In genomic region chr11:69982225-69982624, GRCm38 (mm10) we compare ENCODE assay signal across 8 mouse cellular contexts. TPM values are rescaled to one million over a fixed set of nuclear protein-coding genes. Genes with fewer than 3 reads are reported as not detected.
DNase-seq lines count a peak whose midpoint lies in the region; ATAC-seq and TF ChIP-seq lines count a peak whose summit lies in the region.

Gene Elp5 (minus strand): TSS chr11:69982517.

- TF ChIP-seq CTCF in cerebellum, adult 2 months (IDR thresholded peaks at IDR 0.05; ENCODE audit: borderline replicate concordance, insufficient read depth, low read depth, low read length), result no peak

- peak within 1 kb of the TSS; percentile 91 for H3K9ac ChIP-seq in ES-E14 (ENCODE audit: insufficient read depth, low read depth, low read length, poor library complexity, severe bottlenecking)
- peak within 1 kb of the TSS; percentile 100 for H3K9ac ChIP-seq in forebrain, embryonic 12.5 days
- H3K9ac ChIP-seq in limb, embryonic 15.5 days, result peak within 1 kb of the TSS; percentile 93
- H3K9ac ChIP-seq in stomach, embryonic 15.5 days, result peak within 1 kb of the TSS; percentile 99

- no peak for DNase-seq in cerebellum, adult 2 months
- DNase-seq in cerebellum, postnatal 14 days, result no peak
- DNase-seq in ES-E14 (ENCODE audit: low read depth, low spot score), result no peak
- DNase-seq in heart, postnatal 4 days, result no peak
- DNase-seq in MN1 (ENCODE audit: low spot score), result no peak

- no peak for ATAC-seq in forebrain, embryonic 12.5 days (ENCODE audit: low FRiP score)
- no peak for ATAC-seq in limb, embryonic 15.5 days (ENCODE audit: insufficient number of reproducible peaks, low FRiP score, low TSS enrichment, low read depth)
- no peak for ATAC-seq in stomach, embryonic 15.5 days (ENCODE audit: insufficient read depth, low FRiP score, low read depth)

- H3K4me1 ChIP-seq in cerebellum, adult 2 months (ENCODE audit: control insufficient read depth, insufficient read depth, low read length), result peaks cover 3% of the 10 kb centered on the region
- H3K4me1 ChIP-seq in ES-E14 (ENCODE audit: control insufficient read depth in 2 of 2, insufficient read depth in 2 of 2, low read length in 2 of 2, poor library complexity in 1 of 2), result peaks cover 0 to 2% of the 10 kb centered on the region in 2 experiments; a peak in 1 of 4 replicates
- H3K4me1 ChIP-seq in forebrain, embryonic 12.5 days, result peaks cover 34% of the 10 kb centered on the region
- peaks cover 23% of the 10 kb centered on the region for H3K4me1 ChIP-seq in limb, embryonic 15.5 days
- peaks cover 15% of the 10 kb centered on the region for H3K4me1 ChIP-seq in stomach, embryonic 15.5 days

- H3K36me3 ChIP-seq in ES-E14 (ENCODE audit: control insufficient read depth, insufficient read depth, low read length, poor library complexity, severe bottlenecking), result peaks cover 20% of the 10 kb centered on the region
- H3K36me3 ChIP-seq in forebrain, embryonic 12.5 days (replicated peaks), result peaks cover 47% of the 10 kb centered on the region
- H3K36me3 ChIP-seq in limb, embryonic 15.5 days, result peaks cover 49% of the 10 kb centered on the region
- peaks cover 27% of the 10 kb centered on the region for H3K36me3 ChIP-seq in stomach, embryonic 15.5 days

- WGBS in cerebellum, adult 2 months, result 44% methylated on average over 8 of the region's 8 CpGs
- 53% methylated on average over 8 of the region's 8 CpGs for WGBS in forebrain, embryonic 12.5 days
- 58% methylated on average over 8 of the region's 8 CpGs for WGBS in limb, embryonic 15.5 days
- WGBS in stomach, embryonic 15.5 days, result 40% methylated on average over 8 of the region's 8 CpGs

- peak within 1 kb of the TSS; percentile 93 for H3K4me2 ChIP-seq in forebrain, embryonic 12.5 days
- H3K4me2 ChIP-seq in limb, embryonic 15.5 days, result peak within 1 kb of the TSS; percentile 73
- H3K4me2 ChIP-seq in stomach, embryonic 15.5 days, result peak within 1 kb of the TSS; percentile 79

- H3K9me3 ChIP-seq in ES-E14 (ENCODE audit: control insufficient read depth, insufficient read depth, low read depth, low read length), result no peaks in the 10 kb centered on the region
- no peaks in the 10 kb centered on the region for H3K9me3 ChIP-seq in forebrain, embryonic 12.5 days
- no peaks in the 10 kb centered on the region for H3K9me3 ChIP-seq in limb, embryonic 15.5 days
- no peaks in the 10 kb centered on the region for H3K9me3 ChIP-seq in stomach, embryonic 15.5 days

- TF ChIP-seq POLR2A in cerebellum, adult 2 months (IDR thresholded peaks at IDR 0.05; ENCODE audit: borderline replicate concordance, insufficient read depth, low read length), result no peak

- peak within 1 kb of the TSS; percentile 84 for H3K4me3 ChIP-seq in cerebellum, adult 2 months (replicated peaks; ENCODE audit: insufficient read depth, low read depth, low read length)
- peak within 1 kb of the TSS; percentile 91 to 96 for H3K4me3 ChIP-seq in ES-E14 (ENCODE audit: insufficient read depth in 1 of 2, low read depth in 1 of 2, low read length in 2 of 2, poor library complexity in 1 of 2, severe bottlenecking in 1 of 2)
- H3K4me3 ChIP-seq in forebrain, embryonic 12.5 days (replicated peaks), result peak within 1 kb of the TSS; percentile 100
- H3K4me3 ChIP-seq in limb, embryonic 15.5 days, result peak within 1 kb of the TSS; percentile 90
- H3K4me3 ChIP-seq in stomach, embryonic 15.5 days (replicated peaks), result peak within 1 kb of the TSS; percentile 98

- H3K27me3 ChIP-seq in cerebellum, adult 2 months (ENCODE audit: control insufficient read depth, insufficient read depth, low read length), result no peaks in the 10 kb centered on the region
- no peaks in the 10 kb centered on the region for H3K27me3 ChIP-seq in forebrain, embryonic 12.5 days
- no peaks in the 10 kb centered on the region for H3K27me3 ChIP-seq in limb, embryonic 15.5 days
- H3K27me3 ChIP-seq in stomach, embryonic 15.5 days (replicated peaks), result no peaks in the 10 kb centered on the region

- in situ Hi-C loops in ES-E14 (cut with MboI; ENCODE audit: low sequenced_read_pairs in 2 of 2, unreplicated experiment in 2 of 2), result no loop called here

- peak within 1 kb of the TSS; percentile 25; the same call in 1 of the 2 replicates for H3K27ac ChIP-seq in cerebellum, adult 2 months (ENCODE audit: insufficient read depth, low read length)
- H3K27ac ChIP-seq in ES-E14 (ENCODE audit: insufficient read depth, low read depth, low read length, poor library complexity, severe bottlenecking), result peak within 1 kb of the TSS; percentile 99
- H3K27ac ChIP-seq in forebrain, embryonic 12.5 days, result peak within 1 kb of the TSS; percentile 100
- H3K27ac ChIP-seq in limb, embryonic 15.5 days, result peak within 1 kb of the TSS; percentile 99
- peak within 1 kb of the TSS; percentile 100 for H3K27ac ChIP-seq in stomach, embryonic 15.5 days

TF ChIP-seq in ES-E14, 5 proteins besides CTCF, POLR2A, EP300 and RAD21:
- TF ChIP-seq CHD2 (IDR thresholded peaks at IDR 0.05; ENCODE audit: low read depth, low read length) (no peak), MAFK (IDR thresholded peaks at IDR 0.05; ENCODE audit: insufficient read depth, low read depth, low read length) (no peak), ZC3H11A (IDR thresholded peaks at IDR 0.05; ENCODE audit: borderline replicate concordance, low read depth, low read length) (no peak), ZNF384 (IDR thresholded peaks at IDR 0.05; ENCODE audit: low read depth, low read length) (no peak), HCFC1 (IDR thresholded peaks at IDR 0.05; ENCODE audit: borderline replicate concordance, insufficient read depth, low read length) (no peak)
TF ChIP-seq in ES-E14: peak in this region for 0.

RNA-seq across cellular contexts. Expression of gene Elp5, which starts in this region (rescaled TPM):
- polyA plus RNA-seq in cerebellum, adult 2 months (2012; rRNA removed), result 106 and 109 TPM in 2 replicates
- total RNA-seq in ES-E14 (2012; rRNA removed), result 76.1 and 87.9 TPM in 2 replicates
- polyA plus RNA-seq in forebrain, embryonic 12.5 days (2016; fragmentation: Nextera tagmentation; extraction: Ambion mirVana), result 129 and 141 TPM in 2 replicates
- total RNA-seq in heart, postnatal 4 days (2021), result 10 to 100 TPM; 63.1 to 64.6 TPM
- polyA plus RNA-seq in limb, embryonic 15.5 days (2015; fragmentation: Nextera tagmentation; extraction: Ambion mirVana), result 111 and 119 TPM in 2 replicates
- 92.9 and 99.4 TPM in 2 replicates for polyA plus RNA-seq in stomach, embryonic 15.5 days (2015; fragmentation: Nextera tagmentation; extraction: Ambion mirVana)

Comparison
In these comparisons a context has a peak if more than half of its experiments do, and no peak if none do; other contexts are left out.
1. H3K27ac ChIP-seq: peak in every context shown above with its lines; median percentile 100 in forebrain, embryonic 12.5 days; 100 in stomach, embryonic 15.5 days; 99 in ES-E14; 99 in limb, embryonic 15.5 days; 25 in cerebellum, adult 2 months.